Mouse (Mus musculus): ENCODE measurements around the gene Daxx.

GRCm38 (mm10) chr17:33954646-33955554 lies 45.7 kb downstream of the Daxx start:
- TF ChIP-seq GATA1 (IDR thresholded peaks at IDR 0.05; ENCODE audit: low read length), result no peak
- TF ChIP-seq TAL1 (IDR thresholded peaks at IDR 0.05; ENCODE audit: low read length), result no peak

Measured in erythroblast, embryonic 14.5 days (primary cell).